Mouse (Mus musculus) cortical plate, adult 2 months (tissue): ENCODE measurements around the gene Hook1.

Experiments used
- CTCF ChIP-seq: fragments of 200-500 bp; IDR thresholded peaks from 2 replicates; pipeline ENCODE4 v1.5.1; 2011; ENCODE audit warnings: mild to moderate bottlenecking, control low read depth, low read length; ENCODE audit not compliant: insufficient read depth; ENCODE audit errors: extremely low read depth
- POLR2A ChIP-seq: fragments of 200-500 bp; IDR thresholded peaks from 2 replicates; pipeline ENCODE4 v1.6.1; 2011; ENCODE audit warnings: mild to moderate bottlenecking, low read length, control low read depth; ENCODE audit not compliant: insufficient read depth; ENCODE audit errors: extremely low read depth

DNA sequence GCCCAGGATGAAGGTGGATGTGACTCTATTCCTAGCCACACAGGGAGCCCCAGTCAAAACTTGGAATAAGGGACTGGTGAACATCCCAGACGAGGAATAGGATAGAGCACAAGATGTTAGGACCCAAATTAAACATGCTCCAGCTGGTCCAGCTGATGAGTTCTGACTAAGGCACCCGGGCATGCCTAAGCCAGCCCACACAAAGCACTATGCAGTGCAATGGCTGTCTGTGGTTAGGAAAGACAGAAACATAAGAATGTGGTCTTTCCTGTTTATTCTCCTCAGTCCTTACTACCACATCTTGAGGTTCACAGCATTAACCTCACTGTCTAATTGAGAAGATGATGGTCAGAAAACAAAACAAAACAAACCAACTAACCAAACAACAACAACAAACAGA is 35.7 kb upstream of the Hook1 start:
- no peak for TF ChIP-seq POLR2A
- TF ChIP-seq CTCF: no peak
